Mouse (Mus musculus) embryo, embryonic 11.5 days (tissue): ENCODE results near the gene Slc17a8.

ENCODE experiments used
- DNase-seq: peaks from one replicate; pipeline ENCODE4 v3.0.0-alpha.2; 2012; ENCODE audit warnings: low read depth, low spot score

Gene Slc17a8

GRCm38 (mm10) chr10:89531194-89531634 lies 89.8 kb downstream of the Slc17a8 start:
- no peak for DNase-seq

DNA sequence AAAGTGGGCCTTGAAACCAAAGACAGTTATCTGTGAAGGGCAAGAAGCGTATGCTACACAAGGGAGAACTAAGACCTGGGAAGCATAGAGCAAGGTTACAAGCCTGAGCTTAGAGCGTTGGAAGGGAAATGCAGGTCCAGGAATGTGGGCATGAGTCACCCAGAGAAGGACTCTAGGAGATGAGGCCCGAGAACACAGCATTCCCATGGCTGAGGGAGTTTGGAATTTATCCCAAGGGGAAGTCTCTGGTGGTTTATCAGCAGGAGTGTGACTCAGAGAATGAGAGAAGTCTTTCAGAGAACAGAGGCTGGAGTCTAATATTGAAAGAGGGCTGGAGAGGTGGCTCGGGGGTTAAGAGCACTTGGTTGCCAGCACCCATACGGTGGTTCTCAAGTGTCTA lies 94.0 kb downstream of the Slc17a8 start:
- no peak for DNase-seq

DNA sequence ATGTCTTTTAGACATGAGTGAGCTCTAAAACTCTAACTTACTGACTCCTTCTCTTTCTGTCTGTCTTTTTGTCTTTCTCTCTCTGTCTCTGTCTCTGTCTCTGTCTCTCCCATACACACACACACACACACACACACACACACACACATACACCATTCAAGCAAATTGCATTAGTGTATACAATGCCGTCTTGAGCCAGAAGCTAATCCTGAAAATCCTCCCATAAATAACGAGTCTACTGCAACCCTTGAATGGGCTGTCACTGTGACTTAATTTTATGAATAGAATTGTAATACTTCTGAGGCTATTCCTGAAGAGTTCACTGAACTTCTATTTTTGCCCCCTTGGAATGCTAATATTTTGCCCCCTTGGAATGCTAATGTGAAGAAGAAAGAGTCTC lies 95.2 kb downstream of the Slc17a8 start:
- DNase-seq = no peak
